Mouse (Mus musculus) cerebellum, postnatal 25 days (tissue): ENCODE measurements around the gene Tex46.

Experiments
- DNase-seq, 2 experiments: peaks; one replicate each; pipeline ENCODE4 v3.0.0; 2021; ENCODE audit warnings: mixed read lengths in 2 of 2

The Tex46 gene

DNA sequence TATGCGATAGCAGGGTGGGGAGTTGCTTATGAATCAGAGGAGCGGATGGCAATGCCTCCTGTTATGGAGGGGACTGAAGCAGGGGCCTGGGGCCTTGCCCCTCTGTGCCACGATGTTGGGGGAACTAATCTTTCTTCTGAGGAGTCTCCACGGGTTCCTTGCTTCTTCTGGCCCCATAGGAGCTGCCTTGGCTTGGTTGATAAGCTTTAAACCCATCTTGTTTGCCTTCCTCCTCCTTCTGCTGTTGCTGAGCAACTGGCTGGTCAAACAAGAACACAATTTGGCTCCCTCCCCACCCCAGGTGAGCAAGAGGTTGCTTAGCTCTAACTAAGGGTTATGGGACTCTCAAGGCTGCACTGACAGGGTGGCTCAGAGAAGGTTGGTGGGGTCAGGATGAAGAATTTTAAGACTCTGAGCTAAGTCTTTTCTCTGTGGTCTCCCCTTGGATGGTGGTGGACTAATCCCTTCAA lies at the start of gene Tex46:
Tex46 (plus strand) TSS at position 51 of the 470 bp plus-strand sequence.
- DNase-seq, result no peak

DNA sequence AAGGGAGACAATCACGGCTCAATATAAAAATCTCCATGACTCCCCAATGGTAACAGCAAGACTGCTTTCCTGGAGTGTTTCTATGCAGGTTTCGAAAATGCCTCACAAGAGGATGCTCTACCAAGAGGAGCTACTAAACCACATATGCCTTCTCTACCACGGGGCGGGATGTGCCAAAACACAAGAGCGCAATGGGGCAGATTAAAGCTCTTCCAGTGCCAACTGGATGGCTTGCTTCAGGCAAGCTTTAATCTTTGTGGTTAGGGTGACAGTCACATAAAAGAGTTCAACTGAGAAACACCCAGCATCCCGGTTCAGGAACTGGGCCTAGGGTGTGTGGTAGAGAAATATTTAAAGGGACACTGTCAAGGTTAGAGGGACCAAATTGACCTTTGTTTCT lies 47.5 kb upstream of the Tex46 start:
- DNase-seq, result peak; percentile 48 to 66

DNA sequence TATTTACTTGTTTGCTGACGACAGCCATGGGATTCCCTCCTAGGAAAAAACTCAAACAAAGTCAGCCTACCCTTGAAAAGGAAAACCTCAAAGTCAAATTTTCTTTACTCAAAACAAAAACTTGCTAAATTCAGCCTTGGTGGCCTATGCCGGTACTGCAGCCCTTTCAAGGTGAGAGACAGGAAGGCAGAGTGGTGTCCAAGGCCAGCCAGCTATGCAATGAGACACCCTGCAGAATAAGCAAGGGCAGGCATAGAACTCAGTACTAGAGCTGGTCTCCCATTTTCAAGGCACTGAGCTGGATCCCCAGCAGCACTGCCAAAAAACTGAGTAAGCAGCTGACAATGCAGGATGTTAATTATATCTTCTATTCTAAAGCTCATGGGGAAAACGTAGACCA lies 41.6 kb upstream of the Tex46 start:
- no peak for DNase-seq

DNA sequence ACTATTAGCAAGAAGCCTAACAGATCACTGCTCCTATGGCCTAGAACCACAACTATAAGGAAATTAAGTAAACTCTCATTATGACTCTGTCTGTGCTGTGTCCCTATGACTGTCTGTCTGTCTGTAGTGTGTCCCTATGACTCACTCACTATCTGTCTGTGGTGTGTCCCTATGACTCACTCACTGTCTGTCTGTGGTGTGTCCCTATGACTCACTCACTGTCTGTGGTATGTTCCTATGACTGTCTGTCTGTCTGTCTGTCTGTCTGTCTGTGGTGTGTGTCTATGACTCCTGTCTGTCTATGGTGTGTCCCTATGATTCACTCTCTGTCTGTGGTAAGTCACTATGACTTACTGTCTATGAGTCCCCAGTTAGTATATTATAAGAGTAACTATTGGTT lies 40.2 kb upstream of the Tex46 start:
- DNase-seq, result no peak

DNA sequence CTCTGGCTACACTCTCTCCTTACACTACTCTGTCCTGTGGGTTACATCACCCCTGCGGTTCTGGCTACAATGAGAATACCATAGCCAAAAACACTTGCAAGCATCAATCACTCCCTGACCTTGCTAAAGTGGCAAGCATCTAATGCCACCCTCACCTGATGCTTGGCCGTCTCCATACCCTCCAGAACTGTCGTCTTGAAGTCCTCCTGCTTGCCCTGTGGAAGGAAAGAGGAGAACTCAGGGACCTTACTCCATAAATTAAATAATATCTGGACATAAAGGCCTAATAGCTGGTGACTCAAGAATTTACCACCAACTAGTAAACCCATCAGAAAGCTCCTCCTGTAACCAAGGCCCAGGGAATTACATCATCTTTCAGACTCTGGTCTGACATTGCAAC lies 28.4 kb upstream of the Tex46 start:
- no peak for DNase-seq

DNA sequence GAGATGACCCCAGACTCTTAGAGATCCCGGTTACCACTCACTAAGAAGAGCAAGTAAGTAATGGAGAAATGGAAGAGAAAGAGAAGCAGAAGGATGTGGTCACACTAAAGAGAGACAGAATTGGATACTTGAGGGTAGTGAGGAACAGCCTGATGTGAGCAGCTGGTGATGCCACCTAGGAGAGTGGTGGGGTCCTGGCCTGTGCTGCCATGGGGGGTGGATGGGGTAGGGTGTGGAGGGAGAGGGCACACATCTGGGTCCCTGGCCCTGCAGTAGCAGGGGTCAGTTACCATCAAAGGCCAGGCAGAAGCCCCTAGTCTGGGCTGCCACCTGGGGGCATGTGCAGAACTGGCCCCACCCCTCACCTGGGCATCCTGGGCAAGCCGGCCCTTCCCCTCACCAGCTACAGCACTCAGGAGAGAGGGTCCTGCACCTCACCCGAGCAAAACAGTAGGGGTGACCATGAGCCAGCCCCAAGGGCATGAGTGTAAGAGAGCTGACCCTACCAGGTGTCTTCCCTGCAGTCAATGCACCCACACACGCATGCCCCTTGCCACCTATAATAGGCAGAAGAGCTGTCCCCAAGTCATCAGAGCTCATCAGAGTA lies 22.9 kb upstream of the Tex46 start:
- no peak for DNase-seq

DNA sequence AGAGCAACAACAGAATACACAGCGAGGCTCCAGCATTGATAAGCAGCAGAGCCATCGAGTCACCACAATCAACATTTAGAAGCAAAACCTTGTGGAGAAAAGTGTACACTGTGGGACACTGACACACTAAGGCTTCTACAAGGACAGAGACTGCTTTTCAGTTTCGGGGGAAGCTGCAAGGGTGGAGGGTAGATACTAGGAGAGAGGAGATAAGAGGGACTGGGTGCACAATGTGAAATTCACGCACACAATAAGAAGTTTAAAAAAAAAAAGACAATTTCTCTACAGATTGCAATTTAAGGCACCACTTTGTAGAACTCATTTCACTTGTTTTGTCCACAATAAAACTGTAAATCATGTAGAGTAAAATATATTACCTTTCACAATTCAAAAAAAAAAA lies 22.2 kb upstream of the Tex46 start:
- DNase-seq, result no peak

DNA sequence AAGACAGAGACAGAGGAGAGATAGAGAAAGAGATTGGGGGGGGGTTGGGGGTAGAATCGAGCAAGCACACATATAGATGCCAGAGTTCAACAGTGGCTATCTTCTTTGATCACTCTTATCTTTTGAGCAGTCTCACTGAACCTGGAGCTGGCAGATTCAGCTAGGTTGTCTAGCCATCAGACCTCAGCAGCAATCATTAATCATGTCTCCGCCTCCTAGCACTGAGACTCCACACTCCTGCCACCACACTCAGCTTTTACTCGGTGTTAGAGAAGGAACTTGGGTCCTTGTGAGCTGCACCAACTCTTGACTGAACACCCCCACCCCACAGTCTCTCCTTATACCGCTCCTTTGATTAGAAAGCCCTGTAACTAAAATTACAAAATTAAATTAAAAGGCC lies 18.1 kb upstream of the Tex46 start:
- DNase-seq, result no peak

DNA sequence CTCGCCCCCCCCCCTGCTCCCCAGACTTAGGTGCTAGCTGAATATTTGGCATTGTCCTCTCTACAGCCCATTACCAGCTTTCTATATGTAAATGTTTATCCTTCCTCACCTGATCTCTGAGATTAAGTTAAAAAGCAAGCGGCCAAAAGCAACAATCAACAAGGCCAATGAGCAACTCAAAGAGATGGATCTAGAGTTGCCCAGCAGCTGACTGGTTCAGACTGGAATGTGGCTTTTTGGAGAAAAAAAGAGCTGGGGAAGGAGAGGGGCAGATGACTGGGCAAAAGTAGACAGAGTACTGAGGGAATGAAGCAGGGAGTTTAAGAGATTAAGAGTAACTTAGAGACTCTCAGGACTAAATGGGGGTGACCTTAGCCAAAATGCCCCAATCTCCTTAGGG lies 16.2 kb upstream of the Tex46 start:
- no peak for DNase-seq

DNA sequence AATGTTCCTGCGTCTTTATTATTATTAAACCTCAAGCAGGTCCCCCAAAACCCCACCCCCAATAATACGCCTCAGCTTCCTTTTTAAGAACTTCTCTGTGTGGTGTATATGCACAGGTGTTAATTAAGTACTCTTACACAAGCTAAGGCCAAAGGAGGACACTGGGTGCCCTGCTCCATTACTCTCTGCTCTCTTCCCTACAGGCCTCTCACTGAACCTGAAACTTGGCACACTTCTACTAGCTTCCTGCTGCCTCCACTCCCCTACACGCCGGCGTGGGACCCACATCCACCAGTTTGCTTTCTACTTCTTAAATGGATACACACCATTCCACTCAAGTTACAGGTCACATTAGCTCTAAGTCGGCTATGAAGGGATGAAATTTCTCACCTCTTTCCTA lies 15.0 kb upstream of the Tex46 start:
- no peak for DNase-seq

DNA sequence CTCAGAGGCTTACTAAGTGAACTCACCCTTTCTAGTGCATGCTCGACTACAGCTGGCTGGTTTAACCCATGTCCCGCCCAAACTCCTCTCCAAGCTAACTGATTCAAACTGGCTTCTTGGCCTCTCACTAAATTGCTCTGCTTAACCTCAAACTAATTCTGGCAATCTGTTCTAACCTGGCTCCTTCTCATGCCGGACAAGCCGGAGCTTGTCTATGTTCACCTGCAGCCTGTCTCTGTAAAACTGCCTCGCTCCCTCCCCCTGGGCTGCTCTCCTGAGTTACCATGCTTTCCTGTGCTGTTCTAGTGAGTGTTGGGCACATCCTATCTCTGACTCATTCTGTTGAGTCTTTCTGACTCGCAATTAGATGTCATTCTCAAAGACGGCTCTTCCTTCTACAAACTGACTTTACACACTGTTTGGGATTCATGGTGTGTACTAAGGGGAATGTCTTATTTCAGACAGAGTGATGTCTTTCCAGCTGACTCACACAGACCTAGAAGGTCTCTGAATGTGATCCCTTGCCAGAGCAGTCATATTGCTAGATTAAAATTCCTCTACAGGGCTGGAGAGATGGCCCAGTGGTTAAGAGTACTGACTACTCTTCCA lies 11.9 kb upstream of the Tex46 start:
- no peak for DNase-seq

DNA sequence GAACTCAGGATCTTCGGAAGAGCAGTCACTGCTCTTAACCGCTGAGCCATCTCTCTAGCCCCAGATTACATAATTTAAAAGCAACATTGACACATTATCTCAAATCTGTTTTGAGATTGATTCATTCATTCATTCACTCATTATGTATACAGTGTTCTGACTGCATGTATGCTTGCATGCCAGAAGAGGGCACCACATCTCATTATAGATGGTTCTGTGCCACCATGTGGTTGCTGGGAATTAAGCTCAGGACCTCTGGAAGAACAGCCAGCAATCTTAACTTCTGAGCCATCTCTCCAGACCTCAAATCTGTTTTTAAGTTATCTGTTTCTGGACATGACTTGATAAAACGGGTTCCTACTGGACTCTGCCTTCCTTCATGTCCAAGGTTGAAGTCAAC lies 10.4 kb upstream of the Tex46 start:
- no peak for DNase-seq

DNA sequence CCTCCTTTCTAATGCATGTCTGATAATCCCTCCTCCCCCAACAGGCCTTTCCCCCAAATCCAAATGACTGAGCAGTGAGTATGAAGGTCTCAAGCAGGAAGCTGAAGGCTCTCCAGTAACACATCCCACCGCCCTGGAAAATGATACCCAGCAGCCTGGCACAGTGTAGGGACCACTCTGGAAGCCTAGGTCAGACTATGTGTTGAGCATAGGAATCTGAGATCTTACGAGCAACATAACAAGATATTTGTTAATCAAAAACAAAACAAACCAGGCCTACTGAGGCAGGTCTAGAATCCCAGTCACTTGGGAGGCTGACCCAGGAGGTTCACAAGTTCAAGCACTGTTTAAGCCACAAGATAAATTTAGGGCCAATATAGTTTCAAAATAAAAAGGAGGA lies 9.7 kb upstream of the Tex46 start:
- DNase-seq, result no peak

DNA sequence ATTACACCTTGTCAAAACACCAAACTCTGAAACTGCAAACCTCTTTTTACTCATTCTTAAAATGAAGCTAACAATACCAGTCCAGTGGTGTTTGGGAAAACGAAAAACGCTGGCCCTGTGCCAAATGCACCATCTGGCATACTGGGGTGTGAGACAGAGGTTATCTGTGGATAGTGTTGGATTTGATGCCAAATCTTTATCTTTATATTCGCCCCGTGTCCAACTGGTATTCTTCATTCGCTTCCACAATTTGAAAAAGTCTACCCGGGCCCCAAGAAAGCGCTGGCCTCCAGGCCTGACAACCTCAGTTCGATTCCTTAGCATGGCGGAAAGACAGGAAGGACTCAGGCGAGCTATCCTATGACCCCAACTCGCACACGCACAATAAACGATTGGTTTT lies 8.8 kb upstream of the Tex46 start:
- peak; percentile 71 to 79 for DNase-seq

DNA sequence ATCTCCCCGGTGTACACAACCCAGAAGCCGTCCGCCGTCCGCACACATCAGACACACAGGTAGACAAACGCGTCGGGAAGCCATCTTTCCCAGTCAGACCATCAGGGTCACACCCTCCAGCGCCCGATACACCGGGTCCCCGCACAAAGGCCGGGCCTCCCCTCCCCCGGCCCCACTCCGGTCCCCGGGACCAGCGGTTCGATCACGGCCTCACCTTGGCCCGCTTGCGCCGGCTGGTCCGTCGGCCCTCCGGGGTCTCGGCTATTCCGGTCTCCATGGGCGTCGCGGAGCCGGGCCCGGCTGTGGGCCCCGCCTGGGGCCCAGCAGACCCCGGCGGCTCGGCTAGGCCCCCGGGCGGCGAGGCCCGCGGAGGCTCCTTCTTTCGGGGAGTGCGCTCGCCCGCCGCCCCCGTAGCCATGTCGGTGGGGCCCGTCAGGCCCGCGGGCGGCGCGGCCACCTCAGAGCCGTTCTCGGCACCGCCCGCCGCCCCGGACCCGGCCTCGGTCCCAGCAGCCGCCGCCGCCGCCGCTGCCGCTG lies 8.2 kb upstream of the Tex46 start:
- peak; percentile 62 to 70 for DNase-seq

DNA sequence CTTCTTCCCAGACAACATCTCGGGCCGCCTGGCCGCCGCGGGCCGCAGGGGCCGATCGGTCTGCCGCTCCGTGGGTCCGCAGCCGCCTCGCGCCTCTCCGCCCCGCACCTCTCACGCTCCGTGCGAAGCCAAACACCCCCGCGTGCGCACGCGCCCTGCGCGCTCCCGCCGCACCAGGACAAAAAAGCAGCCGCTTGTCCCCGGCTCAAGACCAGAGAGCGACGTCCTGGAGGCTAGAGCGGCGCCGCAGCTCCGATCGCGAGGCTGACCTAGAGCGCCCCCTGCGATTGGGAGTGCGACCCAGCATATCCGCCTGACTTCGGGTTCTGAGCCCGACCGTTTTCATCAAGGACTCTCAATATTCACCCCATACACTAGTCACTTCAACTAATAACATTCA lies 7.7 kb upstream of the Tex46 start, which contains the start of gene Kdm1a:
Kdm1a (minus strand) TSS at position 156 of the 400 bp plus-strand sequence.
- peak; percentile 98 to 99 for DNase-seq

DNA sequence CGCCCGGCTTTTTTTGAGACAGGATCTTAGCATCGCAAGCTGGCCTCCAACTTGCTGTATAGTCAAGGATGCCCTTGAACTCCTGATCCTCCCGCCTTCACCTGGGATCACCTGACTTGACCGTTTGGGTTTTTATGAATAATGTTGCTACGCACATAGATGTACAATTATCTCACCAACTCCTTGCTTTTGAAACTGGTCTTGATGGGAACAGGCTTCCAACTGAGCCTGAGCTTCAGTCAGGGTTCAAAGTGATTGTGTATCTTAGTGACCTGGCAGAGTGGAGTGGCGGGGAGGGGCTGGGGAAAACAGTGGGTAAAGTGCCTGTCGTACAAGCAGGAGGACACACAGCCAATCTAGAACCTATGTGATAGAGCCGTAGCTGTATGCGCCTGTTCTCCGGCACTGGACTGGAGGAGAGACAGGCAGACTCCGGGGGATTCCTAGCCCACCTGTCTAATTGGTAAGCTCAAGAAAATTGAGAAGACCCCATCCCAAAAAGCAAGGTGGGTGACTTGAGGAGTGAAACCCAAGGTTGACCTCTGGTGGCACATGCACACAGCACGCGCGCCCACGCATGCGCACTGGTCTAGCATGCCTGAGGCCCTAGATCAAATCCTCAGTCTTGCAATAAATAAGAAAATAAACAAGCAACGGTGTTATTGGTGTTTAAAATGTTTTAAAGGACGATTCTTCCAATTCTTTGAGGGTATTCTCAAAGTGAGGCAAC lies 4.3 kb upstream of the Tex46 start:
- no peak for DNase-seq

DNA sequence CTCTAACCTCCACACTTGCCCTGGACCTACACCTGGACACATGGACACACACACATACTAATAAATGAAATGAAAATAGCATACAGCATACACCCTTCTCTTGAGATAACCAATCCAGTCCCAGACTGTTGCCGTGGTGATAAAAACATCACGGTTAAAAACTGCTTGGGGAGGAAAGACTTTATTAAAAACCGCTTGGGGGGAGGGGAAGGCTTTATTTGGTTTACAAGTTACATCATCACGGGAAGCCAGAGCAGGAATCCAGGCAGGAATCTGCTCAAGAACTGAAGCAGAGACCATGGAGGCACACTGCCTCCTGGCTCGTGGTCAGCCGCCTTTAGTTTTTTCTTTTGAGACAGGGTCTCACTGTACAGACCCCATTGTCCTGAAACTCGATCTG lies 3.4 kb downstream of the Tex46 start:
- no peak for DNase-seq

DNA sequence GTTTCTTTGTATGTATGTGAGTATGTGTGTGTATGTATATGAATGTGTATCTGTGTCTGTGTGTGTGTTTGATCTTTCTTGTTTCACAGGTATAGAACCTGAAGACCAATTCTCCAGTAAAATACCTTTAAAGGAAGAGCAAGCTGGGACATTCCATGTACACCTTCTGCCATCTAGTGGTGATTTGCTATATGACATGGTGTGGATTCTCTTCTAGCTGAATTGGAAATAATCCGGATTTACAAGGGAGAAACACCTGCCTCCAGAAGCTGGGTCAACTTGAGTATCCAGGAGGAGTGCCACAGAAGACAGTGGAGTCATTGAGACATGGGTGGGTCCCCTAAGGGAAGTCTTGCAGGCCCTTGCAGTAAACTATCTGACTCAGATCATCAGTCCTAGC lies 11.1 kb downstream of the Tex46 start:
- peak; percentile 35 to 63 for DNase-seq

DNA sequence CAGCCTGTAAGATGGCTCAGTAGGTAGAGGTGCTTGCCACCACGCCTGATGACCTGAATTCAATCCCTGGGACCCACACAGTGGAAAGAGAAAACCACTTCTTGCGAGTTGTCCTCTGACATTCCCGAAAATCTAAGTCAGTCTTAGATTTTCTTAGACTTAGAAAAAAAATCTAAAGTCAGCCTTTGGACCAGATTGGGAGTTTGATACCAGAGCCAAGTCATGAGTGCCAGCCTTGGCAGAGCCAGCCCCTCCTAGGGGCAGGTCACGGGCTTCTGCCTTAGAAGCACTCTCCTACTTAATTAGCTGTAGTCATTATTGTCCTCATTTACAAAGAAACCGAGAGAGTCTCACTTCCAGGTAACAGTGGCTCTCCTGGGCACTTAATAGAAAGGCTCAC lies 11.7 kb downstream of the Tex46 start:
- no peak for DNase-seq

DNA sequence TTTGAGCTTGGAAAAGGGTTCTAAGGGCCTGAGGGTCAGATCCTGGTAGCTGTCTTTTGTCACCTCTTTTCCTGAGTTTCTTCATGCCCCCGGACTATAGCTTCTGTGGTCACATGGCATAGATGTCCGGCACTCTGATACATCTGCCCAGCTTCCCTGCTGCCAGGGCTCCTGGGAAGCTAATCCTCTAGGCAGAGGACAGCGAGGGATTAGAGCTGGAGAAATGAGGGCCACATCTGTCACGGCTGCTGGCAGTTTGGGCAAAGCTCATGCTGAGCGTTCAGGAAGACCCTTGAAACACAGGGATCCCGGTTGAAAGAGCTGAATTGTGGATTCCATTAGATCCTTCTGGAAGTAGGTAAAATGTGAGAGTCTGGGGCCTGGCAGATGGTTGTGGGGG lies 12.2 kb downstream of the Tex46 start, which contains the start of gene Lactbl1:
Lactbl1 (plus strand) TSS at position 234 of the 400 bp plus-strand sequence.
- DNase-seq, result no peak

DNA sequence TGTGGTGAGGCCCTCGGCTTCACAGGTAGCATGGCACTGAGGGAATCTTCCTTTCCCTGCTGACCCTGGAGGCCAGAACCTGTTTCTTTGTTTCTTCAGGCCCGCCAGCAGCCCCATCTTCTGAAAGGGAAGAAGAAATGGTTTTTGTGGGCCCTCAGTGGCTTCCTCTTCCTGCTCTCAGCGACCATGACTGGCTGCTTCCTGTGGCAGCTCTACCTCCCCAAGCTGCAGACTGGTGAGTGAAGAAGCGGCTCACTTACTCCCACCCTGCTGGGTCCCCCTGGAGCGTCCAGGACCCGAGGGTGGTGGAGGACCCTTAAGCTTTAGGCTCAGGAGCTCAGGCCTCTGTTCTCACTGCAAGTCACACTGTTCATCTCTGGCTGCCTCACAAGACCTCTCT lies 16.4 kb downstream of the Tex46 start:
- no peak for DNase-seq

DNA sequence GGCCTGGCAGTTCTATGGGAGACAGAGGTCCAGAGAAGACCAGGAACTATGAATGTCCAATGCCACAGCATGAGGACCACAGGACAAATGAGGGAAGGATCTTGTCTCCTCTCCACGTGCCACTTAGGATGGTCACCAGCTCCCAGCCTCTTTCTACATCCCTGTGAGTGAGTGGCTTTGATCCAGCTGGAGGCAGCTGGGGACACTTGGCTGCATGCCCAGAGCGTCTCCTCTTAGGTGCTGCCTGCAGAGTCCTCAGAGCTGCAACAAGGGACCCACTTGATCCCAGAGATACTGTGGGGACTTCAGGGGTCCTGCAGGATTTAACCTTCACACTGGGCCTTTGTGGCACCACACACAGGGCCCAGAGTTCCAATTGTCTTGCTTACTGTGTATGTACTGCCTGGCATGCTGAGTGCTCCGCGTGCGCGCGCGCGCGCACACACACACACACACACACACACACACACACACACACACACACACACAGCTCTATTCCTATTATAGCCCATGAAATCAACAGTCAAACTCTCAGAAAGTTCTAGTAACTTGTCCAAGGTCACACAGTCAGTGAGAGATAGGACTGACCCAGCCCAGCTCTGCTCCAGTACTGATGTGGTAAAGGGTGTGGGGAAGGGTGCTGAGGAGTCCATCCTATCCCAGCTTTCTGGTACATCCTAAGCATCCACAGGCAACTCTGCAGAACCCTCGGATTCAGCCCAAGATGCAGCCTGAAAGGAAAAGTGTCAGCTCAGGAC lies 21.2 kb downstream of the Tex46 start:
- peak in 1 of 2 experiments; percentile 58 for DNase-seq
